7 mouse cellular contexts compared by ENCODE assay signal in the genomic region with DNA sequence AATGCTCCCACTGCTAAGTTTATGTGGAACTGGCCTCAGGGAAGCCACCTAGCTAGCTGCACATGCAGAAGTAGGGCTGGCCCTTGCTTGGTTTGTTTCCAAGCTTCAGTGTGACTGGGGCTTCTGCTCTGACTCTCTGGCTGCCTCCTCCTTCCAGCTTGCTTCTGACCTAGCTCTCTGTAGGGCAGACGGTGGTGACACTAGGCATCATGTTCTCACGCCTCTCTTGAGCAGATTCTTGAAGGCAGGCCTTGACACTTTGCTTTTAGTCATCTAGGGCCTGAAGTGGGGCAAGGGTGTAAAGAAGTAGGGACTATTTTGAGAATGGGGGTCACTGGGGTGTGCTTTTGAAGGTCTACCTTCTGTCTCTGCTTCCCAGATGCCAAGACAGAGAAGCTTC. TPM values are rescaled to one million over a fixed set of nuclear protein-coding genes. Genes with fewer than 3 reads are reported as not detected.
DNase-seq lines count a peak whose midpoint lies in the region; ATAC-seq and TF ChIP-seq lines count a peak whose summit lies in the region.
"Not testable (repeated sequence)": the region's sequence is repeated elsewhere in the genome, so short reads cannot be mapped to it uniquely, and the experiment has no call there.

No protein-coding gene starts in this region.

- ATAC-seq in liver, embryonic 13.5 days (ENCODE audit: low read depth) = 0 out of 2 replicates have a peak, but pooled peaks have one; percentile 23

- H3K27ac ChIP-seq in brown adipose tissue, adult 24 weeks (replicated peaks; ENCODE audit: low read depth, low read length) = peak overlapping the region; percentile 17; the same call in 1 of the 2 replicates
- H3K27ac ChIP-seq in liver, embryonic 13.5 days = 0 out of 2 replicates have a peak overlapping the region, but pooled peaks have one; percentile 18
- H3K27ac ChIP-seq in spleen, adult 2 months (ENCODE audit: insufficient read depth, low read length) = peak overlapping the region; percentile 20; the same call in 1 of the 2 replicates

- H3K4me3 ChIP-seq in brown adipose tissue, adult 24 weeks (ENCODE audit: insufficient read depth, low read depth, low read length); liver, embryonic 13.5 days (replicated peaks); spleen, adult 2 months (ENCODE audit: extremely low read depth, insufficient read depth, insufficient read length): not testable (repeated sequence)

- not testable (repeated sequence) for TF ChIP-seq POLR2A in spleen, adult 2 months (IDR thresholded peaks at IDR 0.05; ENCODE audit: low read depth, low read length)

- H3K4me2 ChIP-seq in liver, embryonic 13.5 days = not testable (repeated sequence)

- not testable (repeated sequence) for TF ChIP-seq CTCF in spleen, adult 2 months (IDR thresholded peaks at IDR 0.05; ENCODE audit: extremely low read depth, insufficient read depth, insufficient read length, insufficient replicate concordance)

- H3K9me3 ChIP-seq in liver, embryonic 13.5 days (replicated peaks) = not testable (repeated sequence)

- not testable (repeated sequence) for H3K4me1 ChIP-seq in brown adipose tissue, adult 24 weeks (ENCODE audit: control insufficient read depth, insufficient read depth, insufficient read length, low read length)
- H3K4me1 ChIP-seq in liver, embryonic 13.5 days (replicated peaks) = peaks cover 16% of the 10 kb centered on the region
- peaks cover 16% of the 10 kb centered on the region; the same call in 1 of the 2 replicates for H3K4me1 ChIP-seq in spleen, adult 2 months (ENCODE audit: control insufficient read depth, insufficient read depth, insufficient read length)

- peaks cover 63% of the 10 kb centered on the region for H3K36me3 ChIP-seq in liver, embryonic 13.5 days
- not testable (repeated sequence) for H3K36me3 ChIP-seq in spleen, adult 2 months (ENCODE audit: control insufficient read depth, insufficient read depth, low read length)

- whole genome bisulfite sequencing in liver, embryonic 13.5 days (ENCODE audit: insufficient replicate concordance) = 84% methylated on average over 2 of the region's 2 CpGs
- 88% methylated on average over 2 of the region's 2 CpGs for WGBS in spleen, adult 2 months

- not testable (repeated sequence) for H3K27me3 ChIP-seq in liver, embryonic 13.5 days; spleen, adult 2 months (ENCODE audit: control insufficient read depth, insufficient read depth, low read length)

- DNase-seq in adipocyte (ENCODE audit: low spot score) = peak; percentile 59
- DNase-seq in heart, adult 11 months = peak; percentile 90
- not testable (repeated sequence) for DNase-seq in liver, embryonic 13.5 days; spleen, adult 2 months (ENCODE audit: low read depth in 1 of 2, low spot score in 2 of 2)
- DNase-seq in thymus, postnatal 25 days = peak; percentile 9
- DNase-seq in thymus, postnatal 4 days = peak; percentile 21

- H3K9ac ChIP-seq in liver, embryonic 13.5 days = not testable (repeated sequence)

RNA-seq across cellular contexts. Expression of a gene that starts 27.8 kb away (rescaled TPM):
- 62.7 and 65.5 TPM in 2 replicates for polyA plus RNA-seq in brown adipose tissue, adult 24 weeks (2012; ENCODE audit: insufficient read depth, insufficient read length, missing spikeins)
- polyA plus RNA-seq in liver, embryonic 13.5 days (2015; fragmentation: Nextera tagmentation; extraction: Ambion mirVana) = 21.9 and 25.3 TPM in 2 replicates
- 12.2 and 14.4 TPM in 2 replicates for polyA plus RNA-seq in spleen, adult 2 months (2012; rRNA removed)
